Mouse (Mus musculus): Measurements from ENCODE around the gene Tmem82.
"Not testable (repeated sequence)": the region's sequence is repeated elsewhere in the genome, so short reads cannot be mapped to it uniquely, and the experiment has no call there.

Tmem82 gene

DNA sequence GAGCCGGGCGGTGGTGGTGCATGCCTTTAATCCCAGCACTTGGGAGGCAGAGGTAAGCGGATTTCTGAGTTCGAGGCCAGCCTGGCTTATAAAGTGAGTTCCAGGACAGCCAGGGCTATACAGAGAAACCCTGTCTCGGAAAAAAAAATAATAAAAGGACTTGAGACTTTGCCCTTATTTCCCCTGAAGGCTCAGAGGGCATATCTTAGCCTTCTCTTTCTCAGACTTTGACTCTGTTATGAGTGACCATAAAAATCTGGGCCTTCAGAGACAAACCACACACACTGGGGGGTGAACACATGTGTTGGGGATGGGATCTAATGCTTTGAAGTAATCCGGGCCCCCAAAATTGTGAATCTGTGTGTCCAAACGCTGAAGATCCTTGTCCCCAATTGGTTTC is 51.3 kb downstream of the Tmem82 start:
- DNase-seq (ENCODE audit: low read depth, low spot score); H3K27me3 ChIP-seq (ENCODE audit: control insufficient read depth, insufficient read depth, low read length, poor library complexity, severe bottlenecking); H3K36me3 ChIP-seq (ENCODE audit: control insufficient read depth, insufficient read depth, low read length, poor library complexity, severe bottlenecking): not testable (repeated sequence)

- DNase-seq (ENCODE audit: low read depth, low spot score), result no peak
- H3K36me3 ChIP-seq (ENCODE audit: control insufficient read depth, insufficient read depth, low read length, poor library complexity, severe bottlenecking), result no peaks in the 10 kb centered on the region
These were observed 52.2 kb downstream of the Tmem82 start for GRCm38 (mm10) chr4:141566187-141566586.

GRCm38 (mm10) chr4:141565325-141565724 is 53.1 kb downstream of the Tmem82 start:
- no peak for DNase-seq (ENCODE audit: low read depth, low spot score)
- no peaks in the 10 kb centered on the region for H3K27me3 ChIP-seq (ENCODE audit: control insufficient read depth, insufficient read depth, low read length, poor library complexity, severe bottlenecking)
- H3K36me3 ChIP-seq (ENCODE audit: control insufficient read depth, insufficient read depth, low read length, poor library complexity, severe bottlenecking), result no peaks in the 10 kb centered on the region

More at GRCm38 (mm10) chr4:141566187-141566586, 52.2 kb downstream of the Tmem82 start:
- no peaks in the 10 kb centered on the region for H3K27me3 ChIP-seq (ENCODE audit: control insufficient read depth, insufficient read depth, low read length, poor library complexity, severe bottlenecking)

GRCm38 (mm10) chr4:141564660-141565059 is 53.8 kb downstream of the Tmem82 start:
- no peak for DNase-seq (ENCODE audit: low read depth, low spot score)

DNA sequence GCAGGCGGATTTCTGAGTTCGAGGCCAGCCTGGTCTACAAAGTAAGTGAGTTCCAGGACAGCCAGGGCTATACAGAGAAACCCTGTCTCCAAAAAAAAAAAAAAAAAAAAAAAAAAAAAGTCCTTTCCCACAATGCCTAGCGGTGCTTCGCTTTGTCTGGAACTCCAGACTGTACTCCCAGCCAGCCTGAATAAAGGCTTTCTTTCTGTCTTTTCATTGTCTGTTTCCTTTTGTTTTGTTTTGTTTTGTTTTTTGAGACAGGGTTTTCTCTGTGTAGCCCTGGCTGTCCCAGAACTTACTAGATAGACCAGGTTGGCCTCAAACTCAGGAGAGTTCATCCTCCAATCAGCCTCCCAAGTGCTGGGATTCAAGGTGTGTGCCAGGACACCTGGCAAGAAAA is 54.2 kb downstream of the Tmem82 start:
- DNase-seq (ENCODE audit: low read depth, low spot score), result no peak
- Histone ChIP-seq H3K27me3 (ENCODE audit: control insufficient read depth, insufficient read depth, low read length, poor library complexity, severe bottlenecking) (no peaks in the 10 kb centered on the region), H3K36me3 (ENCODE audit: control insufficient read depth, insufficient read depth, low read length, poor library complexity, severe bottlenecking) (no peaks in the 10 kb centered on the region)

More at GRCm38 (mm10) chr4:141564660-141565059, 53.8 kb downstream of the Tmem82 start:
- Histone ChIP-seq H3K36me3 (ENCODE audit: control insufficient read depth, insufficient read depth, low read length, poor library complexity, severe bottlenecking) (no peaks in the 10 kb centered on the region), H3K27me3 (ENCODE audit: control insufficient read depth, insufficient read depth, low read length, poor library complexity, severe bottlenecking) (no peaks in the 10 kb centered on the region)

Data from splenic B cell, adult 2 months (primary cell).